Mouse (Mus musculus) Patski (cell line): ENCODE results near the gene Cryba2. TPM values are rescaled to one million over a fixed set of nuclear protein-coding genes. Genes with fewer than 3 reads are reported as not detected.

ENCODE experiments used
- ATAC-seq: fragments of 100-300 bp; one replicate; pipeline ENCODE4 v1.8.0; 2021
- CTCF ChIA-PET: fragments of 350-600 bp; sonication (Branson Sonifier 250); formaldehyde crosslinking; loops from one replicate; lab custom pipeline; 2022; ENCODE audit warnings: inconsistent platforms; lab: Charles Lee
- POLR2A ChIA-PET: fragments of 350-600 bp; sonication (Branson Sonifier 250); formaldehyde crosslinking; loops from one replicate; lab custom pipeline; 2022; ENCODE audit warnings: antibody characterized with exemption, inconsistent platforms; lab: Charles Lee
- DNase-seq: peaks from one replicate; pipeline ENCODE4 v3.0.0-alpha.2; 2011; ENCODE audit warnings: low read depth, low spot score
- H3K27me3 ChIP-seq: fragments of 371-371 bp; one replicate; pipeline ENCODE4 v1.5.1; 2021
- CTCF ChIP-seq: fragments of 100-300 bp; IDR thresholded peaks from one replicate; pipeline ENCODE4 v1.5.1; 2021
- in situ Hi-C: fragments of 300-500 bp; cut with MboI; formaldehyde crosslinking; loops from 3 replicates; pipeline ENCODE4 v1.11.1; 2018; ENCODE audit warnings: low pct_unique_long_range_greater_than_20kb, mixed read lengths
- polyA plus RNA-seq: library from polyadenylated mRNA; unstranded; gene quantifications from one replicate; pipeline ENCODE4 v1.2.3, GENCODE M21; 2021

Cryba2 gene
- polyA plus RNA-seq, 1 experiment from 2014 or later: not detected

- in situ Hi-C loops: no loop called here
- ATAC-seq (no peak), DNase-seq (no peak)
- ChIA-PET CTCF (no interaction called here), POLR2A (no interaction called here)
- no peak for TF ChIP-seq CTCF
- H3K27me3 ChIP-seq: peaks cover 84% of the 10 kb centered on the region
These were observed 9.2 kb upstream of the Cryba2 start for GRCm38 (mm10) chr1:74902191-74902590.

DNA sequence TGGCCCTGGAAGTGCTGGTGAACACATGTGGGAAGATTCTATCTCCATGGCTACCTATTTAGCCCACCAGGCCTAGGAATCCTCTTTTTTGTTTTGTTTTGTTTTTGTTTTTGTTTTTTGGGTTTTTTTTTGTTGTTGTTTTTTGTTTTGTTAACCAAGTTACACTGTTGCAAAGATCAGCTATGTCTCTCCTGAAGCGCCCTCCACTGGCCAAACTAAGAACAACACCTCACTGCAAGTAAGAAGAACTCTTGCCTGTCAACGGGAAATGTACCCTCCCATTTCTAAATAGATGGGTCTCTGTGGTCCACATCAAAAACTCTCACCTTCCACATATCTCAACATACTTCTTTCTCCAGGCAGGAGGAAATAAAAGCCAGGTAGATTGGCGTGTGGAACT, 8.7 kb upstream of the Cryba2 start:
- in situ Hi-C loops: no loop called here
- no peak for TF ChIP-seq CTCF
- ATAC-seq (no peak), DNase-seq (no peak)
- POLR2A ChIA-PET: no interaction called here
- H3K27me3 ChIP-seq: peaks cover 80% of the 10 kb centered on the region
- CTCF ChIA-PET: interaction anchor here (1.2 kb wide), 2 partner anchors 13 to 32 kb away, joined by 3 to 5 read pairs; no protein-coding TSS in a partner anchor

- in situ Hi-C loops: no loop called here
- ATAC-seq: no peak
- DNase-seq: no peak
- CTCF ChIA-PET: interaction anchor here (1.2 kb wide), 2 partner anchors 14 to 31 kb away, joined by 3 to 5 read pairs; no protein-coding TSS in a partner anchor
- TF ChIP-seq CTCF: no peak
- H3K27me3 ChIP-seq: peaks cover 77% of the 10 kb centered on the region
- POLR2A ChIA-PET: no interaction called here
These were observed 7.7 kb upstream of the Cryba2 start for GRCm38 (mm10) chr1:74900341-74901285.

GRCm38 (mm10) chr1:74898656-74899431, 5.9 kb upstream of the Cryba2 start:
- POLR2A ChIA-PET: no interaction called here
- CTCF ChIA-PET: interaction anchor here (0.7 kb wide), 1 partner anchor 79 kb away, joined by 3 read pairs; no protein-coding TSS in a partner anchor
- DNase-seq: no peak
- H3K27me3 ChIP-seq: peaks cover 68% of the 10 kb centered on the region
- no peak for ATAC-seq
- TF ChIP-seq CTCF: no peak
- in situ Hi-C loops: no loop called here

- DNase-seq (no peak), ATAC-seq (no peak)
- CTCF ChIA-PET: no interaction called here
- POLR2A ChIA-PET: no interaction called here
- peaks cover 65% of the 10 kb centered on the region for H3K27me3 ChIP-seq
- TF ChIP-seq CTCF: no peak
- in situ Hi-C loops: no loop called here
These were observed 5.0 kb upstream of the Cryba2 start for GRCm38 (mm10) chr1:74897976-74898375.

GRCm38 (mm10) chr1:74894966-74895365, 2.0 kb upstream of the Cryba2 start:
- CTCF ChIA-PET: interaction anchor here (0.6 to 1.4 kb wide), 9 partner anchors 13 to 156 kb away, joined by 3 to 5 read pairs (median 3); no protein-coding TSS in a partner anchor
- DNase-seq: no peak
- POLR2A ChIA-PET: interaction anchor here (0.6 kb wide), 1 partner anchor 11 kb away, joined by 4 read pairs; no protein-coding TSS in a partner anchor
- H3K27me3 ChIP-seq: peaks cover 57% of the 10 kb centered on the region
- in situ Hi-C loops: no loop called here
- ATAC-seq: no peak
- TF ChIP-seq CTCF: no peak

- DNase-seq (no peak), ATAC-seq (no peak)
- H3K27me3 ChIP-seq: peaks cover 52% of the 10 kb centered on the region
- in situ Hi-C loops: no loop called here
- no peak for TF ChIP-seq CTCF
- ChIA-PET POLR2A (no interaction called here), CTCF (no interaction called here)
These were observed 401 bp downstream of the Cryba2 start for GRCm38 (mm10) chr1:74892351-74893133.

GRCm38 (mm10) chr1:74891513-74891912, 1.4 kb downstream of the Cryba2 start:
- peaks cover 52% of the 10 kb centered on the region for H3K27me3 ChIP-seq
- no peak for TF ChIP-seq CTCF
- ChIA-PET POLR2A (no interaction called here), CTCF (no interaction called here)
- in situ Hi-C loops: no loop called here
- no peak for DNase-seq
- ATAC-seq: no peak

DNA sequence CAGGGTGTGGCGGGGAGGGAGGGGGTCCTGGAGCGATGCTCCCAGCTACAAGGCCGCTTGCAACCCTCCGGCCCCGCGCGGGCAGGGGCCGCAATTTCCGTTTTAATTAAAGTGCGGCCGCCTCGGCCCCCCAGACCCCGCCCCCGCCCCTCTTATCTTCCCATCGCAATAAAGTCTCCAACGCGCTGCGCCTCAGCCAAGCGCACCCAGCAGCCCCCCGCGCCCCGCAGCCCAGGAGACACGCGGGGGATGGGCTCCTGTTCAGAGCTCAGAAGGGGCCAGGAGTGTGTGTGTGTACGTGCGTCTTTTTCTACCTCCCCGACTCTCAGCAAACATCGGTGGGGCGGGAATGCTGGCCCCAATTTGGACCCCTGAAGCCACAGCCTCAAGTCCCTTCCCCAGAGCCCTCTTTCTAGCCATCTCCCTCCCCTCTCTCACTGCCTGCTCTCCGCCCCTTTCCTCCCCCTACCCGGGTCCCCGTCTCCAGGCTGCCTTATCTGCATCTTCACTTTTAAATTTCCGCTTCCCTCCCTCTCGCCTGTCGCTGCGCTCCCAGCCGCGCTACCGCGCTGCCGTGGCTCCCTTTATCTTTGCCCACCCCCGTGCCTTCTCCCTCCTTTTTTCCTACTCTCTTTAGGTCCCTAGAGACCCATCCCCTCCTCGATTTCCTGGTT, 7.4 kb downstream of the Cryba2 start, which contains the start of gene Fev:
TSS of gene Fev (minus strand) at position 51 of the 674 bp plus-strand sequence.
- no peak for DNase-seq
- ATAC-seq: no peak
- peaks cover 72% of the 10 kb centered on the region for H3K27me3 ChIP-seq
- TF ChIP-seq CTCF: no peak
- CTCF ChIA-PET: no interaction called here
- POLR2A ChIA-PET: no interaction called here
- in situ Hi-C loops: no loop called here
